Mouse (Mus musculus) forebrain, embryonic 14.5 days (tissue): ENCODE data around the gene Rasal1. TPM values are rescaled to one million over a fixed set of nuclear protein-coding genes. Genes with fewer than 3 reads are reported as not detected.

Source experiments
- ATAC-seq: fragments of 200-750 bp; cut with Nextera tagmentation; 2 replicates; pipeline ENCODE4 v1.8.0; 2017; ENCODE audit warnings: mild to moderate bottlenecking, moderate library complexity
- DNase-seq: peaks from one replicate; pipeline ENCODE4 v3.0.0-alpha.2; 2015; ENCODE audit warnings: low spot score
- H3K27ac ChIP-seq: fragments of 300-500 bp; sonication (generic); 2 replicates; pipeline ENCODE4 v1.5.1; 2014; ENCODE audit warnings: low read depth, mild to moderate bottlenecking, control low read depth, low read length, moderate library complexity
- H3K27me3 ChIP-seq: fragments of 300-500 bp; sonication (generic); replicated peaks from 2 replicates; pipeline ENCODE4 v1.6.1; 2014; ENCODE audit warnings: low read length, control low read depth, mixed read lengths; ENCODE audit not compliant: control insufficient read depth, insufficient read depth
- H3K36me3 ChIP-seq: fragments of 300-500 bp; sonication (generic); 2 replicates; pipeline ENCODE4 v1.6.1; 2014; ENCODE audit warnings: low read length, control low read depth; ENCODE audit not compliant: control insufficient read depth, insufficient read depth
- H3K4me1 ChIP-seq: fragments of 300-500 bp; sonication (generic); 2 replicates; pipeline ENCODE4 v1.6.1; 2014; ENCODE audit warnings: antibody characterized with exemption, low read length, control low read depth; ENCODE audit not compliant: control insufficient read depth, insufficient read depth
- H3K4me2 ChIP-seq: fragments of 300-500 bp; sonication (generic); 2 replicates; pipeline ENCODE4 v1.6.1; 2014; ENCODE audit warnings: mild to moderate bottlenecking, control low read depth, low read length
- H3K4me3 ChIP-seq: fragments of 300-500 bp; sonication (generic); 2 replicates; pipeline ENCODE4 v1.5.1; 2014; ENCODE audit warnings: low read depth, low read length, control low read depth
- H3K9ac ChIP-seq: fragments of 300-500 bp; sonication (generic); 2 replicates; pipeline ENCODE4 v1.6.1; 2014; ENCODE audit warnings: mild to moderate bottlenecking, low read length, control low read depth, moderate library complexity
- H3K9me3 ChIP-seq: fragments of 300-500 bp; sonication (generic); replicated peaks from 2 replicates; pipeline ENCODE4 v1.6.1; 2016; ENCODE audit warnings: low read length, control low read depth, mixed read lengths; ENCODE audit not compliant: control insufficient read depth
- WGBS: fragments of 180-500 bp; shearing (Covaris S2); extraction: QIAGEN DNeasy Blood & Tissue Kit; methylation state at CpG from one replicate; pipeline ENCODE4 v1.1.7; 2014; 5-methylcytosine and 5-hydroxymethylcytosine counted together
- polyA plus RNA-seq: library from polyadenylated mRNA; unstranded; fragments of >200 nt; fragmentation: Nextera tagmentation; extraction: Ambion mirVana; gene quantifications from 2 replicates; pipeline ENCODE4 v1.2.1, GENCODE M21; 2014

Rasal1 gene
- polyA plus RNA-seq, 1 experiment from 2014 or later = 1.5 TPM

- Histone ChIP-seq H3K4me3 (no peak overlapping the region), H3K4me1 (0 out of 2 replicates have a peak, but pooled peaks cover 5% of the 10 kb centered on the region), H3K27me3 (peaks cover 12% of the 10 kb centered on the region), H3K9me3 (no peaks in the 10 kb centered on the region), H3K27ac (no peak overlapping the region), H3K9ac (no peak overlapping the region), H3K36me3 (0 out of 2 replicates have a peak, but pooled peaks cover 7% of the 10 kb centered on the region), H3K4me2 (no peak overlapping the region)
- DNase-seq = no peak
- 90% methylated on average over 3 of the region's 3 CpGs for WGBS
- no peak for ATAC-seq
These were observed 38.9 kb downstream of the Rasal1 start for GRCm38 (mm10) chr5:120687484-120687851.

- H3K4me2 ChIP-seq = no peak overlapping the region
- DNase-seq = no peak
- 0 out of 2 replicates have a peak, but pooled peaks cover 8% of the 10 kb centered on the region for H3K36me3 ChIP-seq
- 90% methylated on average over 5 of the region's 5 CpGs for WGBS
- H3K4me3 ChIP-seq = no peak overlapping the region
- 0 out of 2 replicates have a peak, but pooled peaks cover 1% of the 10 kb centered on the region for H3K4me1 ChIP-seq
- no peak for ATAC-seq
- H3K27me3 ChIP-seq = peaks cover 8% of the 10 kb centered on the region; the same call in 1 of the 2 replicates
- no peaks in the 10 kb centered on the region for H3K9me3 ChIP-seq
- H3K9ac ChIP-seq = no peak overlapping the region
- H3K27ac ChIP-seq = no peak overlapping the region
These were observed 39.3 kb downstream of the Rasal1 start for GRCm38 (mm10) chr5:120687897-120688296.

- ATAC-seq (no peak), DNase-seq (no peak)
- Histone ChIP-seq H3K27ac (no peak overlapping the region), H3K4me2 (no peak overlapping the region), H3K27me3 (peaks cover 3% of the 10 kb centered on the region; the same call in 1 of the 2 replicates), H3K4me1 (no peaks in the 10 kb centered on the region), H3K4me3 (no peak overlapping the region), H3K36me3 (0 out of 2 replicates have a peak, but pooled peaks cover 5% of the 10 kb centered on the region), H3K9ac (no peak overlapping the region), H3K9me3 (no peaks in the 10 kb centered on the region)
- 43% methylated on average over 3 of the region's 4 CpGs for WGBS
These were observed 39.8 kb downstream of the Rasal1 start for GRCm38 (mm10) chr5:120688434-120688833.

GRCm38 (mm10) chr5:120690417-120690816 is 41.8 kb downstream of the Rasal1 start:
- Histone ChIP-seq H3K36me3 (peaks cover 15% of the 10 kb centered on the region), H3K27ac (no peak overlapping the region), H3K4me3 (no peak overlapping the region), H3K4me2 (no peak overlapping the region), H3K4me1 (no peaks in the 10 kb centered on the region; the same call in 1 of the 2 replicates), H3K9ac (no peak overlapping the region), H3K9me3 (no peaks in the 10 kb centered on the region), H3K27me3 (peaks cover 19% of the 10 kb centered on the region)
- DNase-seq (no peak), ATAC-seq (no peak)
- WGBS = 68% methylated on average over 4 of the region's 4 CpGs

DNA sequence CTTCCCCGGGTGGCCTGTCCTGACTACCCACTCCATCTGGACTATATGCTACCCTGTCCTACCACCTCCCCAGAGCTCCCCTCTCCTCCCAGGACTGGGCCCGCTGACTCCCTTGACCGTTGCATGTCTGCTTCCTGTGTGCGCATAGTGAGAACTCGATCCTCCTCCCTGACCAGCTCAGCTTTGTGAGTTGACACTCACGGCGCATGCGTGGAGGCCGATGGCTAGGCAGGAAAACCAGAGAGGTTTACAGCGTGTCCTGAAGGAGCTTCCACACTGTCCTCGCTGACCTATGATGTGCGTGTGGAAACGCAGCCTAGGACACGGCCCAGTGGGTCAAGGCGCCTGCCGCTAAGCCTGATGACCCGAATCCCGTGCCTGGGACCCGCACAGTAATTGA is 43.4 kb downstream of the Rasal1 start:
- Histone ChIP-seq H3K4me2 (no peak overlapping the region), H3K9me3 (no peaks in the 10 kb centered on the region), H3K27ac (no peak overlapping the region), H3K4me1 (no peaks in the 10 kb centered on the region; the same call in 1 of the 2 replicates), H3K27me3 (peaks cover 30% of the 10 kb centered on the region), H3K4me3 (no peak overlapping the region), H3K9ac (no peak overlapping the region), H3K36me3 (peaks cover 15% of the 10 kb centered on the region)
- 86% methylated on average over 19 of the region's 19 CpGs for WGBS
- ATAC-seq = no peak
- no peak for DNase-seq

DNA sequence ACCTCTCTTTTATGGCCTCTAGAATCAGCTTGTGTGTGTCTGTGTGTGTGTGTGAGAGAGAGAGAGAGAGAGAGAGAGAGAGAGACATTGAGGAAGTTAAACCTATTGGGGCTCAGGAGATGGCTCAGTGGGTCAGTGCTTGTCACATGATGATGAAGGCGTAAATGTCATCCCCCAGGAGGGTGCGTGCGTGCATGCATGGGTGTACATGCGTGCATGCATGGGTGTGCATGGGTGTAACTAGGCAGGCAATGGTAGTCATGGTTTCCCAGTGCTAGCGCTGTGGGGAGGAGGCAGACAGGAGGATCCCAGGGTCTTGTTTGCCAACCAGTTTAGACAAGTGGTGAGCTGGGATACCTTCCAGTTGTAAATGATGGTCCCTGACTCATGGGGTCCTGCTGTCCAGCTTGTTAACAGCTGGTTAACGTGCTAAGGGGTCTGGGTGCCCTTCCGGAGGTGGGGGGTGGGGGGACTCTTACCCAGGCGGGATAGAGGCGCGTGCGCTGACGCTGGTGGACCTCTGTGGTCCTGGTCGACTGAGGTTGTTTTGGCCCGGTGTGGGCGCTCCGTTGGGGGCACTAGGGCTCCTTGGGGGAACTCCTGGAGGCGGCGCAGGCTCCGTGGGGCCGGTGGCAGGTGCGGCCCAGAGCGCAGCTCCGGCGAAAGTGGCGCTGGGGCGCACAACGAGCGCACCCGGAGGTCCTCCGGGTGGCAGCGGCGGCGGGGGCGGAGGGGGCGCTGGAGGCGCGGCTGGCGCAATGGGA is 45.5 kb downstream of the Rasal1 start:
- Histone ChIP-seq H3K9ac (no peak overlapping the region), H3K27ac (no peak overlapping the region), H3K27me3 (peaks cover 30% of the 10 kb centered on the region), H3K36me3 (peaks cover 15% of the 10 kb centered on the region), H3K4me3 (no peak overlapping the region), H3K4me2 (0 out of 2 replicates have a peak overlapping the region, but pooled peaks have one; percentile 21), H3K4me1 (peaks cover 3% of the 10 kb centered on the region), H3K9me3 (no peaks in the 10 kb centered on the region)
- DNase-seq = no peak
- no peak for ATAC-seq
- WGBS = 12% methylated on average over 37 of the region's 38 CpGs

- Histone ChIP-seq H3K9ac (no peak overlapping the region), H3K36me3 (peaks cover 15% of the 10 kb centered on the region), H3K27me3 (peaks cover 30% of the 10 kb centered on the region), H3K27ac (no peak overlapping the region), H3K4me1 (peaks cover 3% of the 10 kb centered on the region), H3K9me3 (no peaks in the 10 kb centered on the region), H3K4me3 (no peak overlapping the region), H3K4me2 (0 out of 2 replicates have a peak overlapping the region, but pooled peaks have one; percentile 21)
- 3% methylated on average over 41 of the region's 41 CpGs for WGBS
- DNase-seq = no peak
- no peak for ATAC-seq
These were observed 46.1 kb downstream of the Rasal1 start for GRCm38 (mm10) chr5:120694695-120695074.

DNA sequence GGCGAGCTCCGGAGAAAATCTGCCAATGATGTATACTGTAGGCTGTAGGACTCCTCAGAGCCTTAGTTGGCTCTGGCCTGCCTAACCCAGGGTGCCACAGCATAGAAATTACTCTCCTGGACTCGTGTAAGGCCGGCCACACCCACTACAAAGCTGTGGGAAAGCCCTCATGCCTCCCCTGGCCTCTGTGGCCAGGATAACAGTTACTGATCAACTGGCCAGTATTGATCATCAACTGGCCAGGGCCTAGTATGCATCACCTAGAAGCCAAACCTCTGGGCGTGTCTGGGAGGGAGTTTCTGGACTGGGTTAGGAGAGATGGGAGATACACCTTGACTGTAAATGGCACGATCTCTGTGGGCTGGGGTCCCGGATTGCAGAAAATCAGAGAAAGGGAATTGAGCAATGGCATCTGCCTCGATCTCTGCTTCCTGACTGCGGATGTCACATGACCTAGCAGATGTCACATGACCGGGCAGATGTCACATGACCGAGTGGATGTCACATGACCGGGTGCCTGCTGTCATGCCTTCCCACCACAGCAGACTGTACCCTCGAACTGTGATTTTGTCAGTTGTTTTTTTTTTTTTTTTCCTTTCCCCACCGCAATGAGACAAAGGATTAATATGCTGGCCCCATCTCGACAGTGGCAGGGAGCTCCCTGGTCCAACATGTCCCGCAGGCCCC is 47.6 kb downstream of the Rasal1 start:
- Histone ChIP-seq H3K9me3 (no peaks in the 10 kb centered on the region), H3K4me3 (no peak overlapping the region), H3K4me2 (no peak overlapping the region), H3K36me3 (peaks cover 15% of the 10 kb centered on the region), H3K27me3 (peaks cover 30% of the 10 kb centered on the region), H3K4me1 (peaks cover 3% of the 10 kb centered on the region), H3K9ac (no peak overlapping the region), H3K27ac (no peak overlapping the region)
- 83% methylated on average over 16 of the region's 16 CpGs for WGBS
- DNase-seq (peak; percentile 45), ATAC-seq (no peak)

- Histone ChIP-seq H3K4me2 (no peak overlapping the region), H3K27me3 (peaks cover 30% of the 10 kb centered on the region), H3K9me3 (no peaks in the 10 kb centered on the region), H3K4me3 (no peak overlapping the region), H3K27ac (no peak overlapping the region), H3K9ac (no peak overlapping the region), H3K4me1 (peaks cover 3% of the 10 kb centered on the region), H3K36me3 (peaks cover 15% of the 10 kb centered on the region)
- DNase-seq (no peak), ATAC-seq (no peak)
- 68% methylated on average over 4 of the region's 4 CpGs for WGBS
These were observed 48.3 kb downstream of the Rasal1 start for GRCm38 (mm10) chr5:120696865-120697264.
